In the genomic region with DNA sequence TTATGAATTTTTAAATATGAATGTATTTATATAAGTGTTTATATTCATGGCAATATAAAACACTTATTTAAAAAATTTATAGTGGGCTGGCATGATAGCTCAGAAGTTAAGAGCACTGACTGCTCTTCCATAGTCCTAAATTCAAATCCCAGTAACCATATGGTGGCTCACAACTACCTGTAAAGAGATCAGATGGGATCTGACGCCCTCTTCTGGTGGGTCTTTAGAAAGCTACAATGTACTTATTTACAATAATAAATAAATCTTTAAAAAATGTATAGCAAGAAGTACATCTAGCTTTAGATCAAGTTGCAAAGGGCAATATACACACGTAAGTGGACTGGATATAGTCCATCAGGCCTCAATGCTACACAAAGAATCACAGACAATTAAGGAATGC, we compare ENCODE assay signal across 11 mouse cellular contexts. TPM values are rescaled to one million over a fixed set of nuclear protein-coding genes. Genes with fewer than 3 reads are reported as not detected.
A peak's percentile ranks its signal among the peaks of the same experiment; 100 is the strongest.
DNase-seq lines count a peak whose midpoint lies in the region; ATAC-seq and TF ChIP-seq lines count a peak whose summit lies in the region.
"Had no signal": no experiment of that assay in that cellular context is flagged by ENCODE, and none has a peak within 500 bp of the region (broad histone marks: within the 10 kb centered on the region; RNA-seq: fewer than 3 reads in every experiment).

No protein-coding gene starts in this region.

- H3K4me2 ChIP-seq in hindbrain, postnatal 0 days (ENCODE audit: low read depth, low read length) = no peak overlapping the region
- H3K4me2 ChIP-seq in hindbrain, embryonic 16.5 days (ENCODE audit: low read length) = no peak overlapping the region
- H3K4me2 ChIP-seq: limb, embryonic 13.5 days had no signal

- no peak overlapping the region for H3K9ac ChIP-seq in hindbrain, postnatal 0 days (replicated peaks; ENCODE audit: low read length)
- H3K9ac ChIP-seq in hindbrain, embryonic 16.5 days (ENCODE audit: low read depth, low read length) = no peak overlapping the region
- H3K9ac ChIP-seq: limb, embryonic 13.5 days had no signal

- TF ChIP-seq CTCF in hindbrain, postnatal 0 days (IDR thresholded peaks at IDR 0.05; ENCODE audit: low read depth) = peak; percentile 36; the same call in 1 of the 2 replicates

- no peaks in the 10 kb centered on the region for H3K4me1 ChIP-seq in hindbrain, postnatal 0 days (ENCODE audit: insufficient read depth, low read length)
- H3K4me1 ChIP-seq in hindbrain, embryonic 16.5 days (ENCODE audit: control insufficient read depth, insufficient read depth, low read depth, low read length) = no peaks in the 10 kb centered on the region
- H3K4me1 ChIP-seq: limb, embryonic 13.5 days had no signal

- 11% methylated on average over 2 of the region's 2 CpGs for WGBS in hindbrain, postnatal 0 days
- WGBS in hindbrain, embryonic 16.5 days = 14% methylated on average over 2 of the region's 2 CpGs

- H3K27ac ChIP-seq in hindbrain, postnatal 0 days = no peak overlapping the region
- H3K27ac ChIP-seq in hindbrain, embryonic 16.5 days (ENCODE audit: low read depth, low read length) = no peak overlapping the region
- H3K27ac ChIP-seq: limb, embryonic 13.5 days had no signal

- ATAC-seq in hindbrain, postnatal 0 days = no peak
- ATAC-seq in hindbrain, embryonic 16.5 days = no peak
- no peak for ATAC-seq in monocyte, adult 5-6 weeks (replicated peaks; ENCODE audit: insufficient number of reproducible peaks, low FRiP score, low TSS enrichment, poor library complexity, severe bottlenecking)

- H3K4me3 ChIP-seq in hindbrain, postnatal 0 days (ENCODE audit: low read length) = no peak overlapping the region
- no peak overlapping the region for H3K4me3 ChIP-seq in hindbrain, embryonic 16.5 days (ENCODE audit: low read length)
- H3K4me3 ChIP-seq: limb, embryonic 13.5 days had no signal

- no peaks in the 10 kb centered on the region for H3K9me3 ChIP-seq in hindbrain, postnatal 0 days (ENCODE audit: low read length)
- no peaks in the 10 kb centered on the region for H3K9me3 ChIP-seq in hindbrain, embryonic 16.5 days (ENCODE audit: control insufficient read depth, low read length)
- H3K9me3 ChIP-seq: limb, embryonic 13.5 days had no signal

- no peaks in the 10 kb centered on the region for H3K36me3 ChIP-seq in hindbrain, postnatal 0 days (ENCODE audit: insufficient read depth, low read length)
- no peaks in the 10 kb centered on the region for H3K36me3 ChIP-seq in hindbrain, embryonic 16.5 days (ENCODE audit: control insufficient read depth, insufficient read depth, low read length)
- H3K36me3 ChIP-seq: limb, embryonic 13.5 days had no signal

- no peaks in the 10 kb centered on the region for H3K27me3 ChIP-seq in hindbrain, postnatal 0 days (ENCODE audit: insufficient read depth, low read length)
- no peaks in the 10 kb centered on the region for H3K27me3 ChIP-seq in hindbrain, embryonic 16.5 days (replicated peaks; ENCODE audit: control insufficient read depth, insufficient read depth, low read length)
- H3K27me3 ChIP-seq: limb, embryonic 13.5 days had no signal

- no peak for DNase-seq in hindbrain, postnatal 0 days (ENCODE audit: low spot score)
- peak; percentile 6 for DNase-seq in urinary bladder, postnatal 14 days (ENCODE audit: low spot score)
- no peak for DNase-seq in urinary bladder, adult 18-20 months (ENCODE audit: low spot score in 2 of 2)
- peak; percentile 0 for DNase-seq in c-Kit-positive CD71-positive TER-119-negative erythroid progenitor cells, embryonic 14.5 days (ENCODE audit: low read depth)
- DNase-seq in Muller cell, postnatal 12 days (ENCODE audit: inconsistent ontology term) = no peak
- DNase-seq in c-Kit-positive CD71-positive TER-119-positive erythroid progenitor cells, embryonic 14.5 days (ENCODE audit: low spot score) = no peak

RNA-seq across cellular contexts. Expression of a gene that starts 14.6 kb away (rescaled TPM):
- not detected in 2 replicates for total RNA-seq in hindbrain, postnatal 0 days (2014; rRNA removed)
- polyA plus RNA-seq in hindbrain, postnatal 0 days (2015; fragmentation: Nextera tagmentation; extraction: Ambion mirVana) = not detected in 2 replicates
- polyA plus RNA-seq in hindbrain, embryonic 16.5 days (2015; fragmentation: Nextera tagmentation; extraction: Ambion mirVana) = not detected in 2 replicates
- not detected in 3 replicates for total RNA-seq in monocyte, adult 5-6 weeks (2017)
- polyA plus RNA-seq: cerebellum, adult 2 months; heart, embryonic 14.5 days; limb, embryonic 13.5 days had no signal

Comparison
In these comparisons a context has a peak if more than half of its experiments do, and no peak if none do; other contexts are left out.
1. DNase-seq: peak in urinary bladder, postnatal 14 days (single experiment) and c-Kit-positive CD71-positive TER-119-negative erythroid progenitor cells, embryonic 14.5 days (single experiment); none in hindbrain, postnatal 0 days (single experiment), urinary bladder, adult 18-20 months (0 of 2), Muller cell, postnatal 12 days (single experiment) and c-Kit-positive CD71-positive TER-119-positive erythroid progenitor cells, embryonic 14.5 days (single experiment).